Mouse (Mus musculus): ENCODE measurements around the gene Vgll4. TPM values are rescaled to one million over a fixed set of nuclear protein-coding genes. Genes with fewer than 3 reads are reported as not detected.

Vgll4 gene
- polyA plus RNA-seq, 2 experiments = 4.6 to 5.5 TPM

GRCm38 (mm10) chr6:114944456-114945438, 25.0 kb downstream of the Vgll4 start:
- Histone ChIP-seq H3K27ac (no peak overlapping the region), H3K27me3 (ENCODE audit: control insufficient read depth, insufficient read depth, low read length) (no peaks in the 10 kb centered on the region), H3K36me3 (replicated peaks; ENCODE audit: control insufficient read depth, insufficient read depth, low read depth) (no peaks in the 10 kb centered on the region), H3K4me3 (ENCODE audit: insufficient read depth in 1 of 2, low read depth in 2 of 2, low read length in 2 of 2) (no peak overlapping the region), H3K4me2 (ENCODE audit: low read depth) (no peak overlapping the region), H3K9me3 (ENCODE audit: control insufficient read depth, low read length) (no peaks in the 10 kb centered on the region), H3K4me1 (replicated peaks; ENCODE audit: control insufficient read depth in 2 of 2, insufficient read depth in 2 of 2, low read length in 1 of 2) (no peaks in the 10 kb centered on the region), H3K9ac (replicated peaks) (no peak overlapping the region)
- no peak for ATAC-seq (ENCODE audit: insufficient read depth)
- DNase-seq (ENCODE audit: low read depth in 3 of 3, low spot score in 3 of 3) = no peak
- 68% methylated on average over 14 of the region's 14 CpGs for WGBS (ENCODE audit: insufficient replicate concordance)
- TF ChIP-seq CTCF (IDR thresholded peaks at IDR 0.05; ENCODE audit: low read depth) = no peak
- no peak for TF ChIP-seq EP300 (IDR thresholded peaks at IDR 0.05; ENCODE audit: low read depth)

GRCm38 (mm10) chr6:114941201-114941849, 28.5 kb downstream of the Vgll4 start:
- DNase-seq (ENCODE audit: low read depth in 3 of 3, low spot score in 3 of 3) (no peak), ATAC-seq (ENCODE audit: insufficient read depth) (no peak)
- Histone ChIP-seq H3K9me3 (ENCODE audit: control insufficient read depth, low read length) (no peaks in the 10 kb centered on the region), H3K4me2 (ENCODE audit: low read depth) (no peak overlapping the region), H3K4me3 (ENCODE audit: insufficient read depth in 1 of 2, low read depth in 2 of 2, low read length in 2 of 2) (no peak overlapping the region), H3K27me3 (ENCODE audit: control insufficient read depth, insufficient read depth, low read length) (no peaks in the 10 kb centered on the region), H3K36me3 (replicated peaks; ENCODE audit: control insufficient read depth, insufficient read depth, low read depth) (no peaks in the 10 kb centered on the region), H3K9ac (replicated peaks) (no peak overlapping the region), H3K4me1 (replicated peaks; ENCODE audit: control insufficient read depth in 2 of 2, insufficient read depth in 2 of 2, low read length in 1 of 2) (no peaks in the 10 kb centered on the region), H3K27ac (no peak overlapping the region)
- WGBS (ENCODE audit: insufficient replicate concordance) = 63% methylated on average over 8 of the region's 8 CpGs
- TF ChIP-seq EP300 (IDR thresholded peaks at IDR 0.05; ENCODE audit: low read depth) (no peak), CTCF (IDR thresholded peaks at IDR 0.05; ENCODE audit: low read depth) (no peak)

GRCm38 (mm10) chr6:114939666-114940065, 30.1 kb downstream of the Vgll4 start:
- DNase-seq (ENCODE audit: low read depth in 3 of 3, low spot score in 3 of 3) = no peak
- ATAC-seq (ENCODE audit: insufficient read depth) = no peak
- Histone ChIP-seq H3K9me3 (ENCODE audit: control insufficient read depth, low read length) (no peaks in the 10 kb centered on the region), H3K9ac (replicated peaks) (no peak overlapping the region), H3K4me1 (replicated peaks; ENCODE audit: control insufficient read depth in 2 of 2, insufficient read depth in 2 of 2, low read length in 1 of 2) (no peaks in the 10 kb centered on the region), H3K27me3 (ENCODE audit: control insufficient read depth, insufficient read depth, low read length) (no peaks in the 10 kb centered on the region), H3K27ac (no peak overlapping the region), H3K4me3 (ENCODE audit: insufficient read depth in 1 of 2, low read depth in 2 of 2, low read length in 2 of 2) (no peak overlapping the region), H3K36me3 (replicated peaks; ENCODE audit: control insufficient read depth, insufficient read depth, low read depth) (no peaks in the 10 kb centered on the region), H3K4me2 (ENCODE audit: low read depth) (no peak overlapping the region)
- 53% methylated on average over 2 of the region's 2 CpGs for WGBS (ENCODE audit: insufficient replicate concordance)
- TF ChIP-seq CTCF (IDR thresholded peaks at IDR 0.05; ENCODE audit: low read depth) = no peak
- no peak for TF ChIP-seq EP300 (IDR thresholded peaks at IDR 0.05; ENCODE audit: low read depth)

- ATAC-seq (ENCODE audit: insufficient read depth) = no peak
- 47% methylated on average over 5 of the region's 5 CpGs for WGBS (ENCODE audit: insufficient replicate concordance)
- no peaks in the 10 kb centered on the region for H3K4me1 ChIP-seq (replicated peaks; ENCODE audit: control insufficient read depth in 2 of 2, insufficient read depth in 2 of 2, low read length in 1 of 2)
- no peaks in the 10 kb centered on the region for H3K9me3 ChIP-seq (ENCODE audit: control insufficient read depth, low read length)
- H3K4me2 ChIP-seq (ENCODE audit: low read depth) = no peak overlapping the region
- no peaks in the 10 kb centered on the region for H3K27me3 ChIP-seq (ENCODE audit: control insufficient read depth, insufficient read depth, low read length)
- no peak overlapping the region for H3K9ac ChIP-seq (replicated peaks)
- TF ChIP-seq EP300 (IDR thresholded peaks at IDR 0.05; ENCODE audit: low read depth) (no peak), CTCF (IDR thresholded peaks at IDR 0.05; ENCODE audit: low read depth) (no peak)
- H3K36me3 ChIP-seq (replicated peaks; ENCODE audit: control insufficient read depth, insufficient read depth, low read depth) = no peaks in the 10 kb centered on the region
- no peak for DNase-seq (ENCODE audit: low read depth in 3 of 3, low spot score in 3 of 3)
- no peak overlapping the region for H3K4me3 ChIP-seq (ENCODE audit: insufficient read depth in 1 of 2, low read depth in 2 of 2, low read length in 2 of 2)
- no peak overlapping the region for H3K27ac ChIP-seq
Measured at GRCm38 (mm10) chr6:114936941-114937313, 32.9 kb downstream of the Vgll4 start.

GRCm38 (mm10) chr6:114936297-114936940, 33.4 kb downstream of the Vgll4 start:
- WGBS (ENCODE audit: insufficient replicate concordance) = 67% methylated on average over 19 of the region's 19 CpGs
- H3K4me1 ChIP-seq (replicated peaks; ENCODE audit: control insufficient read depth in 2 of 2, insufficient read depth in 2 of 2, low read length in 1 of 2) = no peaks in the 10 kb centered on the region
- H3K4me2 ChIP-seq (ENCODE audit: low read depth) = no peak overlapping the region
- no peaks in the 10 kb centered on the region for H3K9me3 ChIP-seq (ENCODE audit: control insufficient read depth, low read length)
- no peak overlapping the region for H3K27ac ChIP-seq
- no peak overlapping the region for H3K9ac ChIP-seq (replicated peaks)
- DNase-seq (ENCODE audit: low read depth in 3 of 3, low spot score in 3 of 3) = no peak
- TF ChIP-seq EP300 (IDR thresholded peaks at IDR 0.05; ENCODE audit: low read depth) (no peak), CTCF (IDR thresholded peaks at IDR 0.05; ENCODE audit: low read depth) (no peak)
- H3K27me3 ChIP-seq (ENCODE audit: control insufficient read depth, insufficient read depth, low read length) = no peaks in the 10 kb centered on the region
- ATAC-seq (ENCODE audit: insufficient read depth) = no peak
- no peaks in the 10 kb centered on the region for H3K36me3 ChIP-seq (replicated peaks; ENCODE audit: control insufficient read depth, insufficient read depth, low read depth)
- H3K4me3 ChIP-seq (ENCODE audit: insufficient read depth in 1 of 2, low read depth in 2 of 2, low read length in 2 of 2) = no peak overlapping the region

Data from liver, embryonic 14.5 days (tissue).